Mouse (Mus musculus) erythroblast, embryonic 14.5 days (primary cell): ENCODE measurements at regions not wholly inside any gene's neighbourhood (a gene's known extent, or its start where the extent isn't known, plus 50 kb on each side); places are given as distances from the start of the nearest gene placed in this dataset.

ENCODE experiments used
- GATA1 ChIP-seq: IDR thresholded peaks from 2 replicates; pipeline ENCODE4 v1.6.1; 2012; ENCODE audit warnings: low read length, inconsistent platforms, mixed read lengths
- TAL1 ChIP-seq: IDR thresholded peaks from 3 replicates; pipeline ENCODE4 v1.6.1; 2012; ENCODE audit warnings: low read length, inconsistent platforms, mixed read lengths

- TF ChIP-seq GATA1 (no peak), TAL1 (no peak)
These were observed 230.3 kb upstream of the Runx1 start for GRCm38 (mm10) chr16:93056295-93056694.
